Mouse (Mus musculus) CD8-positive naive resting alpha-beta T cell, adult 2 months (primary cell): ENCODE results near the gene Rac3.

Source experiments
- DNase-seq, 2 experiments: peaks; one replicate each; pipeline ENCODE4 v3.0.0; 2022; ENCODE audit warnings: low read depth in 2 of 2, low spot score in 2 of 2

Gene Rac3

DNA sequence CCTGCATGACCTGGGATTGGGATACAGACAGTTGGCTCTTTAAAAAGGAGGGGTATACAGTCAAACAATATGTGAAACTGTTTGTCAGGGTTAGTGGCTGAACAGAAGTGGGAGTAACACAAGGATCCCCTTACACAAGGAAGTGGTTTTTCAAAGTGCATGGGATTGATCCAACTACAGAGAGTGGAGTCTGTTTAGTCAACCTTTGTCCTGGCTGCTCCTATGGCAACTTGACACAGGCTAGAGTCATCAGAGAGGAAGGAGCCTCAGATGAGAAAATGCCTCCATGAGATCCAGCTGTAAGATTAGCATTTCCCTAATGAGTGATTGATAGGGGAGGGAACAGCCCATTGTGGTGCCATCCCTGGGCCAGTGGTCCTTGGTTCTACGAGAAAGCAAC, 46.9 kb downstream of the Rac3 start:
- no peak for DNase-seq

DNA sequence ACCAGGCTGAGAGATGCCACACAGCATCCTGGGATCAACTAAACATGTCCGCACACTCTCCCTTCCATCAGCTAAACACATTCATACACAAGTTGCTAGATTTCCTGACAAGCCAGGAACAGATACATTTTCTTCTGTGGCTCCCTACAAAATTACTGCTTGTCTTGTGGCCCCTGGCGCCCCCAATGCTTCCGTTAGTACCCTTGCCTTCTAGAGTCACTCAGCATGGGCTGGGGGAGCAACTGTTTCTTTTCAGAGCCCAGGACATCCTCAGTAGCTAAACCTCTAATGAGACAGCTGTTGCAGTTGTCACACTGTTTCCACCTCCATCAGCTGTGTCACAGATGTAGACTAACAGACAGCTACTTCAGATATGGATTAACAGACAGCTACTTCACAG, 51.5 kb downstream of the Rac3 start:
- no peak for DNase-seq
